Comparison of ENCODE assay signal across 13 mouse cellular contexts in the genomic region with DNA sequence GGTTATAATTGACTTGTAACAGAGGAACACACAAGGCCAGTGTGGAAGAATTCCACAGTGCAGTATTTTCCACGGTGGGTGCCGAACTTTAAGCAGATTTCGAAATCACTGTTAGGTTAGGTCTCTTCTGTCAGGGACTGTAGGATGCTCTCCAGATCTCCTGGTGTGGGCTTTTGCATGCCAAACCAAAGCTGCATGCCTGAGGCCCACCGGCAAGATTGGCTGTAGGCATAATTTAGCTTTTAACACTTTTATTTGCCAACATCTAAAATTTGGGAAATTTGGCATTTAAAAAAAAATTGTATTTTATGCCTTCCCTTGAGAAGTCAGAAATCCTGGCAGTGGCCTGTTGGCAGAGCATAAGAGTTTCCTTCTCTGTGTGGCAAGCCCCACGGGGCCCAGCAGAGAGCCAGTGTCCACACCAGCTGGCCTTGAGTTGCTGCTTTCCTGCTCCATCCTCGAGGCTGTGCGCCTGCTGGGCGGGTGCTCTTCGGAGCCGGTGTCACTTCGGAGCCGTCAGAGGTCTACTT. TPM values are rescaled to one million over a fixed set of nuclear protein-coding genes. Genes with fewer than 3 reads are reported as not detected.
A peak's percentile ranks its signal among the peaks of the same experiment; 100 is the strongest.
DNase-seq lines count a peak whose midpoint lies in the region; ATAC-seq lines count a peak whose summit lies in the region.
"Had no signal": no experiment of that assay in that cellular context is flagged by ENCODE, and none has a peak within 500 bp of the region (broad histone marks: within the 10 kb centered on the region; RNA-seq: fewer than 3 reads in every experiment).

No protein-coding gene starts in this region.

- H3K9ac ChIP-seq in embryonic facial prominence, embryonic 12.5 days = no peak overlapping the region
- no peak overlapping the region for H3K9ac ChIP-seq in neural tube, embryonic 13.5 days
- H3K9ac ChIP-seq in neural tube, embryonic 15.5 days (replicated peaks) = no peak overlapping the region
- H3K9ac ChIP-seq in hindbrain, embryonic 13.5 days = no peak overlapping the region
- H3K9ac ChIP-seq: lung, embryonic 15.5 days had no signal

- no peak for ATAC-seq in embryonic facial prominence, embryonic 12.5 days (ENCODE audit: insufficient number of reproducible peaks, insufficient read depth, low FRiP score, low TSS enrichment)
- no peak for ATAC-seq in neural tube, embryonic 13.5 days (ENCODE audit: low read depth)
- ATAC-seq in neural tube, embryonic 15.5 days (ENCODE audit: low FRiP score) = no peak
- ATAC-seq in erythroid progenitor cell, adult 5-6 weeks (replicated peaks; ENCODE audit: low FRiP score, poor library complexity, severe bottlenecking) = no peak
- ATAC-seq in hindbrain, embryonic 13.5 days (ENCODE audit: low FRiP score) = no peak
- ATAC-seq: midbrain, embryonic 16.5 days had no signal

- no peaks in the 10 kb centered on the region for H3K27me3 ChIP-seq in embryonic facial prominence, embryonic 12.5 days
- no peaks in the 10 kb centered on the region for H3K27me3 ChIP-seq in embryonic facial prominence, embryonic 10.5 days (replicated peaks; ENCODE audit: low read depth, poor library complexity, severe bottlenecking)
- no peaks in the 10 kb centered on the region for H3K27me3 ChIP-seq in neural tube, embryonic 13.5 days
- no peaks in the 10 kb centered on the region for H3K27me3 ChIP-seq in neural tube, embryonic 15.5 days (replicated peaks)
- H3K27me3 ChIP-seq in hindbrain, embryonic 13.5 days = no peaks in the 10 kb centered on the region
- H3K27me3 ChIP-seq: lung, embryonic 15.5 days had no signal

- H3K9me3 ChIP-seq in embryonic facial prominence, embryonic 12.5 days = no peaks in the 10 kb centered on the region
- no peaks in the 10 kb centered on the region for H3K9me3 ChIP-seq in embryonic facial prominence, embryonic 10.5 days
- no peaks in the 10 kb centered on the region; the same call in 1 of the 2 replicates for H3K9me3 ChIP-seq in neural tube, embryonic 13.5 days
- H3K9me3 ChIP-seq in neural tube, embryonic 15.5 days (replicated peaks) = no peaks in the 10 kb centered on the region
- H3K9me3 ChIP-seq in hindbrain, embryonic 13.5 days = no peaks in the 10 kb centered on the region
- H3K9me3 ChIP-seq: lung, embryonic 15.5 days had no signal

- DNase-seq in embryonic facial prominence, embryonic 10.5 days (ENCODE audit: low spot score) = no peak
- peak; percentile 62 for DNase-seq in gastrocnemius, postnatal 25 days
- no peak for DNase-seq in urinary bladder, postnatal 25 days (ENCODE audit: low spot score)
- DNase-seq: spleen, adult 18-20 months; thymus, adult 18-20 months had no signal

- H3K27ac ChIP-seq in embryonic facial prominence, embryonic 12.5 days = 0 out of 2 replicates have a peak overlapping the region, but pooled peaks have one; percentile 13
- no peak overlapping the region for H3K27ac ChIP-seq in embryonic facial prominence, embryonic 10.5 days (replicated peaks)
- H3K27ac ChIP-seq in neural tube, embryonic 13.5 days (replicated peaks) = 0 out of 2 replicates have a peak overlapping the region, but pooled peaks have one; percentile 3
- no peak overlapping the region for H3K27ac ChIP-seq in neural tube, embryonic 15.5 days (replicated peaks)
- no peak overlapping the region for H3K27ac ChIP-seq in hindbrain, embryonic 13.5 days
- H3K27ac ChIP-seq: kidney, postnatal 0 days; lung, embryonic 15.5 days had no signal

- H3K4me2 ChIP-seq in embryonic facial prominence, embryonic 12.5 days (replicated peaks) = no peak overlapping the region
- H3K4me2 ChIP-seq in neural tube, embryonic 13.5 days = no peak overlapping the region
- no peak overlapping the region for H3K4me2 ChIP-seq in neural tube, embryonic 15.5 days
- no peak overlapping the region for H3K4me2 ChIP-seq in hindbrain, embryonic 13.5 days
- H3K4me2 ChIP-seq: lung, embryonic 15.5 days had no signal

- H3K4me3 ChIP-seq in embryonic facial prominence, embryonic 12.5 days = no peak overlapping the region
- no peak overlapping the region for H3K4me3 ChIP-seq in embryonic facial prominence, embryonic 10.5 days
- no peak overlapping the region for H3K4me3 ChIP-seq in neural tube, embryonic 13.5 days
- H3K4me3 ChIP-seq in neural tube, embryonic 15.5 days (replicated peaks) = no peak overlapping the region
- no peak overlapping the region for H3K4me3 ChIP-seq in hindbrain, embryonic 13.5 days
- H3K4me3 ChIP-seq: lung, embryonic 15.5 days had no signal

- 70% methylated on average over 12 of the region's 12 CpGs for WGBS in embryonic facial prominence, embryonic 12.5 days
- WGBS in embryonic facial prominence, embryonic 10.5 days = 81% methylated on average over 12 of the region's 12 CpGs
- WGBS in neural tube, embryonic 13.5 days = 76% methylated on average over 12 of the region's 12 CpGs
- WGBS in neural tube, embryonic 15.5 days = 78% methylated on average over 12 of the region's 12 CpGs
- 76% methylated on average over 12 of the region's 12 CpGs for WGBS in hindbrain, embryonic 13.5 days

- H3K4me1 ChIP-seq in embryonic facial prominence, embryonic 12.5 days = peaks cover 8% of the 10 kb centered on the region; the same call in 1 of the 2 replicates
- H3K4me1 ChIP-seq in embryonic facial prominence, embryonic 10.5 days = peaks cover 29% of the 10 kb centered on the region
- 0 out of 2 replicates have a peak, but pooled peaks cover 13% of the 10 kb centered on the region for H3K4me1 ChIP-seq in neural tube, embryonic 13.5 days (replicated peaks)
- H3K4me1 ChIP-seq in neural tube, embryonic 15.5 days = peaks cover 11% of the 10 kb centered on the region
- H3K4me1 ChIP-seq in hindbrain, embryonic 13.5 days (replicated peaks) = 0 out of 2 replicates have a peak, but pooled peaks cover 4% of the 10 kb centered on the region

- no peaks in the 10 kb centered on the region for H3K36me3 ChIP-seq in embryonic facial prominence, embryonic 12.5 days
- H3K36me3 ChIP-seq in embryonic facial prominence, embryonic 10.5 days (replicated peaks) = peaks cover 24% of the 10 kb centered on the region; the same call in 1 of the 2 replicates
- no peaks in the 10 kb centered on the region for H3K36me3 ChIP-seq in neural tube, embryonic 13.5 days
- H3K36me3 ChIP-seq in neural tube, embryonic 15.5 days = no peaks in the 10 kb centered on the region
- H3K36me3 ChIP-seq in hindbrain, embryonic 13.5 days = no peaks in the 10 kb centered on the region
- H3K36me3 ChIP-seq: lung, embryonic 15.5 days had no signal

RNA-seq across cellular contexts. Expression of a gene that starts 12.5 kb away (rescaled TPM):
- polyA plus RNA-seq in embryonic facial prominence, embryonic 12.5 days (2016; fragmentation: Nextera tagmentation; extraction: Ambion mirVana) = 74.5 and 81.3 TPM in 2 replicates
- 45.1 and 54.5 TPM in 2 replicates for polyA plus RNA-seq in embryonic facial prominence, embryonic 10.5 days (2016; fragmentation: Nextera tagmentation; extraction: Ambion mirVana)
- 12.7 and 15.6 TPM in 2 replicates for polyA plus RNA-seq in neural tube, embryonic 13.5 days (2015; fragmentation: Nextera tagmentation; extraction: Ambion mirVana)
- 9.3 and 13.3 TPM in 2 replicates for polyA plus RNA-seq in neural tube, embryonic 15.5 days (2015; fragmentation: Nextera tagmentation; extraction: Ambion mirVana)
- 10 to 100 TPM; 13.6 to 16.1 TPM for total RNA-seq in gastrocnemius, postnatal 25 days (2021)
- 0.42 and 1.4 TPM in 2 replicates for total RNA-seq in erythroid progenitor cell, adult 5-6 weeks (2015; ENCODE audit: low replicate concordance)
- total RNA-seq in erythroid progenitor cell, adult 5-6 weeks (2017; ENCODE audit: low replicate concordance) = 2.3 and 3.2 TPM in 2 replicates
- polyA plus RNA-seq in hindbrain, embryonic 13.5 days (2015; fragmentation: Nextera tagmentation; extraction: Ambion mirVana) = 9.7 and 9.9 TPM in 2 replicates

Comparison
In these comparisons a context has a peak if more than half of its experiments do, and no peak if none do; other contexts are left out.
1. H3K27ac ChIP-seq: peak in embryonic facial prominence, embryonic 12.5 days (single experiment) and neural tube, embryonic 13.5 days (single experiment); none in embryonic facial prominence, embryonic 10.5 days (single experiment), neural tube, embryonic 15.5 days (single experiment) and hindbrain, embryonic 13.5 days (single experiment).